Comparison of ENCODE assay signal across 8 mouse cellular contexts in the genomic region with DNA sequence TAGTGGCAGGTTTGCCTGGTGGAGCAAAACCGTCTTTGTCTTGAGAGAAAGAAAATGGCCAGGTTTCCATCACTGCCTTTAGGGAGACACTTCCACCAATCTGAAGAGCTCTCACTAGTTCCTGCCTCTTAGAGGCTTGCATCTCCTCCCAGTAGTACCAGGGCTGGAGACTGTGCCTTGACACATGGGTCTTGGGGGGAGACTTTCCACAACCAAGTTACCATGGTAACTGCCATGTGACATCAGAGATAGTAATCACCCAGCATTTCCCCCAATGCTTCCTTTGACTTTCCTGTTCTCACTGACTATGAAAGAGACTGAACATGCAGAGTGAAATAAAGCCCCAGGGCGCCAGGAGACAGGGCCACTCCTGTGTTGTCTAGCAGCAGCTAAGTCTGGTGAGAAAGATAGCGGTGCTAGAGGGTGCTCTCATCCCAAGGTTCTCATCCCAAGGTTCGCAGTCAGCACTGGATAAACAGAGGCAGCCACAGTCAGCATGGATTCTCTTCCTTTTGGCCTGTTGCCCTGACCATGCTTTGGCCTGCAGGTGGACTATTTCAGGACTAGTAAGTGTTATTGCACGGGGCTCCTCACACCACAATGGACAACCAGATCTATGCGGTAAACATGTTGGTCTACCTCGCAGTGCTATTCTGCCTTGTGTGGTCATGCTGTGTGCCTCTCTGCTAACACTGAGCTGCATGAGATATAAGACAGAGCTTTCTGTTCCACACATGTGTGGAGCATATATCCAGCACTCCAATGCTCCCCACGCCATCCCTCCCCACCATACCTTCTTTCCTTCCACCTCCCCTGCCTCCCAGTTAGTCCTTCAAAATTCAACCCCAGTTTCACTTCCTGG.
DNase-seq lines count a peak whose midpoint lies in the region; ATAC-seq lines count a peak whose summit lies in the region.

No protein-coding gene starts in this region.

- peak; percentile 63 for ATAC-seq in common myeloid progenitor, adult 5-6 weeks (replicated peaks; ENCODE audit: low read depth, poor library complexity, severe bottlenecking)

- peak; percentile 4 for DNase-seq in heart, postnatal 4 days
- no peak for DNase-seq in heart, postnatal 14 days
- peak; percentile 28 for DNase-seq in 3T3-L1 (ENCODE audit: low read depth, low spot score)
- peak; percentile 20 for DNase-seq in induced T-regulatory cell, adult 2 months (ENCODE audit: low read depth)
- DNase-seq in layer of hippocampus, adult 18-20 months (ENCODE audit: low spot score in 2 of 2), result no peak
- DNase-seq in gastrocnemius, postnatal 4 days (ENCODE audit: low spot score in 2 of 2), result no peak
- DNase-seq in adrenal gland, adult 18-20 months (ENCODE audit: low spot score in 2 of 2), result no peak

- intact Hi-C loops in heart, postnatal 14 days (cut with DNase I), result no loop called here

Comparison
In these comparisons a context has a peak if more than half of its experiments do, and no peak if none do; other contexts are left out.
1. DNase-seq: peak in heart, postnatal 4 days (single experiment), 3T3-L1 (single experiment) and induced T-regulatory cell, adult 2 months (single experiment); none in heart, postnatal 14 days (0 of 2), layer of hippocampus, adult 18-20 months (0 of 2), gastrocnemius, postnatal 4 days (0 of 2) and adrenal gland, adult 18-20 months (0 of 2).